Mouse (Mus musculus) heart, postnatal 25 days (tissue): ENCODE data around the gene Cela3b. TPM values are rescaled to one million over a fixed set of nuclear protein-coding genes. Genes with fewer than 3 reads are reported as not detected.

ENCODE experiments used
- DNase-seq: peaks from one replicate; pipeline ENCODE4 v3.0.0; 2022; ENCODE audit warnings: low spot score
- intact Hi-C: fragments of 180-260 bp; cut with DNase I; formaldehyde crosslinking; loops from one replicate; pipeline ENCODE4 v1.15.1; 2025
- total RNA-seq, 2 experiments: library from RNA; stranded (reverse); gene quantifications; 2 replicates each; pipeline ENCODE4 v1.2.3; 2021

Gene Cela3b
- total RNA-seq, 2 experiments from 2014 or later: not detected

- DNase-seq: peak; percentile 63
- intact Hi-C loops: loop anchor here (2.0 kb wide), 1 partner anchor 34 kb away; no protein-coding TSS in a partner anchor
Measured at GRCm38 (mm10) chr4:137465125-137465787, 34.9 kb upstream of the Cela3b start.

- no peak for DNase-seq
- intact Hi-C loops: loop anchor here (2.0 kb wide), 1 partner anchor 17 kb away; no protein-coding TSS in a partner anchor
Measured at GRCm38 (mm10) chr4:137461981-137462690, 31.8 kb upstream of the Cela3b start.

DNA sequence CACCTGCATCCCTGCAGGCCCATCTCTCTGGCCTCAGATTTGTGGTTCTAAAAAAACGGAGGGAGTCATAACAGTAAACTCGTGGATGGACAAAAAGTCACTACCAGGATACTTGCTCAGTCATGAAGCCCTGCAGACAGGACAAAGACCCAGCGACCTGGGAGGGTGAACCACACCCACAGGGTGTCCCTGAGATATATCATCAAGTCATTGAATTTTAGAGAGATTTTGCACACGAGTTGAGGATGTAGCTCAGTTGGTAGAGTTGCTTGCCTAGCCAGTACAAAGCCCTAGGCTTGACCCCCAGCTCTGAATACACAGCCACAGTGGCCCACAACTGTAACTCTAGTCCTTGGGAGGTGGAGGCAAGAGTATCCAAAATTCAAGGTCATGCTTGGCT is 30.9 kb upstream of the Cela3b start:
- no peak for DNase-seq

GRCm38 (mm10) chr4:137460676-137461075 is 30.3 kb upstream of the Cela3b start:
- intact Hi-C loops: loop anchor here (2.0 kb wide), 1 partner anchor 16 kb away; no protein-coding TSS in a partner anchor
- no peak for DNase-seq

More for the DNA sequence above, 30.9 kb upstream of the Cela3b start:
- intact Hi-C loops: loop anchor here (2.0 kb wide), 1 partner anchor 16 kb away; no protein-coding TSS in a partner anchor

- no peak for DNase-seq
- intact Hi-C loops: loop anchor here (5.0 kb wide), 1 partner anchor 58 kb away; no protein-coding TSS in a partner anchor
Measured at GRCm38 (mm10) chr4:137458861-137459260, 28.5 kb upstream of the Cela3b start.

- DNase-seq: no peak
- intact Hi-C loops: loop anchor here (5.0 kb wide), 1 partner anchor 59 kb away; no protein-coding TSS in a partner anchor
Measured at GRCm38 (mm10) chr4:137458310-137458709, 28.0 kb upstream of the Cela3b start.

DNA sequence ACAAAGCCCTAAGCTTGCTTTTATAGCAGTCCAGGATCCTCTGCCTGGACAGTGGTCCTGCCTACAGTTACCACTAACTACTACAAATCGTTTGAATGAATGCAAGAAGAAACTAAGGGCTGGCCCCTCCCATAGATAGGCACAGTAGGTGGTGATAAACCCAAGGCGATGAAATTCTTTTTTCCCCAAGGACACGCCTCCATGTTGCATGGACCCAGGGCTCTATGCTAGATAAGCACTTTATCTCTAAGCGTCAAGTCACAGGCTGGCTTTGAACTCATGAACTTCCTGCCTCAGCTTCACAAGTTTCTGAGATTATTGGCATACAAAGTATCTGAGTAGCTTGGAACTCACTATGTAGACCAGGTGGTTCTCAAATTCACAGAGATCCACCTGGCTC is 27.0 kb upstream of the Cela3b start:
- intact Hi-C loops: loop anchor here (5.0 kb wide), 1 partner anchor 60 kb away; no protein-coding TSS in a partner anchor
- DNase-seq: no peak

DNA sequence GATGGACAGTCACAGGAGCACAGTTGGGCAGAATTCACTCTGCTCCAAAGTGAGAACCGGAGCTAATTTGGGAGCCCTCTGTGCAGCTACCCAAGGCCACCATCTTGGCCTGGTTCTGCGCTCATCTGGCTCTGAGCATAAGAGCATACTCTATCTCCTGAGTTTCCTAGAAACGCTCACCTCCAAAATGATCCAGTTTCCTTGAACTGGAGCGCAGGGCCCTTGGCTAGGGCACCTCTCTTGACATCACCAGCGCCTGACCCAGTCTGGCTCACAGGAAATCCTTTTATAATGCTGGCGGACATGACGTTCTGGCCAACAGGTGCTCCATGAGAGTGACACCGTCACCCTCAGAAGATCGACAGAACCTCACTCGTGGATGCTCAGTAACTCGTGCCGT is 26.2 kb upstream of the Cela3b start:
- no peak for DNase-seq
- intact Hi-C loops: loop anchor here (5.0 kb wide), 1 partner anchor 61 kb away; no protein-coding TSS in a partner anchor

GRCm38 (mm10) chr4:137454582-137454981 is 24.2 kb upstream of the Cela3b start:
- intact Hi-C loops: no loop called here

GRCm38 (mm10) chr4:137453234-137453767 is 23.0 kb upstream of the Cela3b start, which contains the start of gene 1700013G24Rik:
TSS of gene 1700013G24Rik (plus strand) at chr4:137453284.
- intact Hi-C loops: no loop called here
- no peak for DNase-seq

More at GRCm38 (mm10) chr4:137454582-137454981, 24.2 kb upstream of the Cela3b start:
- DNase-seq: no peak

DNA sequence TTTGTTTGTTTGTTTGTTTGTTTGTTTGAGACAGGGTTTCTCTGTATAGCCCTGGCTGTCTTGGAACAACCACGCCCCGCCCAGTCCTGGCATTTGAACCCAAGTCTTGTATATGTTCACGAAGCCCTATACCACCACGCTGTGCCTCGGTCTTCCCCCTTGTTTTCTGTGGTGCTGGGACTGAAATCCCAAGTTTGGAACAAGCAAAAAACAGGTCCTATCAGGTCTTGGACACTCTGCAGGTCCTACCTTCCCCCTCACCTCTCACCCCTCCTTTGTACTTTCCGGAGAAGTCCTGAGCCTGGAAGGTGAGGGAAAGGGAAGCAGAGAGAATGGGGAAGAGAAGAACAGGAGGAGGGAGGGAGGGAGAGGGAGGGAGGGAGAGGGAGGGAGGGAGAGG is 21.9 kb upstream of the Cela3b start:
- no peak for DNase-seq
- intact Hi-C loops: no loop called here

DNA sequence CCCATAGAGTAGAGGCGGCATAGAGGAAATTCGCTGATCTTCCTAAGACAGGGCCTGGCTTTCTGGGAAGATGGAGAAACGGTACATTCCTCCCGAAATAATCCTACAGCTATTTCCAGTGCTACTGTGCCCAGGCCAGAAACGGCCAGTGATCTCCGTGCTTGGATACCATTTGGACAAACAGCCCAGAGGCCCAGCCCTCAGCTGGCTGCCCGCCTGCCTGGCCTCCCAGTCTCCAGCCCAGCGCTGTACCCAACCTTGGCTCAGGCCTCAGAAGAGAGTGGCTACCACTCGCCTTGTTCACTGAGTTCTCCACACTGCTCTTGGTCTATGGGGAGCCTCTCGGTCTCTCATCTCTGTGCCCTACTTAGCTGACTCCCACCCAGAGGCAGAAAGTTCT is 19.4 kb upstream of the Cela3b start:
- DNase-seq: peak; percentile 27
- intact Hi-C loops: loop anchor here (2.0 to 5.0 kb wide), 2 partner anchors 19 to 53 kb away; partner anchors contain the start of gene Hspg2

GRCm38 (mm10) chr4:137449132-137449531 is 18.8 kb upstream of the Cela3b start:
- intact Hi-C loops: loop anchor here (2.0 to 5.0 kb wide), 2 partner anchors 20 to 53 kb away; partner anchors contain the start of gene Hspg2
- DNase-seq: no peak

DNA sequence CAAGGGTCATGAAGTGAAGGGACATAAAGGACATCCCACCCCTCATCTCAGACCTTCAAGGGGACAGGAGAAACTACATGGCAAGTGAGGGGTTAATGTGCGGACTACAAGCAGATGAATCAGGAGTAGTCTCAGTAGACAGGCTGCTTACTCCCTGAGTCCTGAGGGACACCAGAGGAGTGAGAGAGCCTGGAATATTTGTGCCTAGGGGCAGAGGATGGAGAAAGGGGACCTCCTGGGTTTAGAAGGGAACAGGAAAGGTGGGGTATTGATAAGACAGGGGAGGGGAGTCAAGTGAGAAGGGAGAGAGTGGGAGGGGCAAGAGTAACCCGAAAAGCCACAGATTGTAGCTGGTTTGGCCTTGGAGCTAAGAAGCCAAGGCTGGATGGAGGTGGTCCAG is 18.3 kb upstream of the Cela3b start:
- intact Hi-C loops: loop anchor here (2.0 to 5.0 kb wide), 2 partner anchors 20 to 54 kb away; partner anchors contain the start of gene Hspg2
- DNase-seq: no peak

- intact Hi-C loops: loop anchor here (2.0 to 5.0 kb wide), 2 partner anchors 21 to 54 kb away; partner anchors contain the start of gene Hspg2
- DNase-seq: no peak
Measured at GRCm38 (mm10) chr4:137448197-137448596, 17.9 kb upstream of the Cela3b start.

GRCm38 (mm10) chr4:137447363-137448196 is 17.2 kb upstream of the Cela3b start:
- peak; percentile 42 for DNase-seq
- intact Hi-C loops: loop anchor here (2.0 to 5.0 kb wide), 2 partner anchors 21 to 55 kb away; partner anchors contain the start of gene Hspg2

- intact Hi-C loops: loop anchor here (2.0 to 5.0 kb wide), 2 partner anchors 15 to 56 kb away; no protein-coding TSS in a partner anchor
Measured at GRCm38 (mm10) chr4:137445881-137446280, 15.5 kb upstream of the Cela3b start.

DNA sequence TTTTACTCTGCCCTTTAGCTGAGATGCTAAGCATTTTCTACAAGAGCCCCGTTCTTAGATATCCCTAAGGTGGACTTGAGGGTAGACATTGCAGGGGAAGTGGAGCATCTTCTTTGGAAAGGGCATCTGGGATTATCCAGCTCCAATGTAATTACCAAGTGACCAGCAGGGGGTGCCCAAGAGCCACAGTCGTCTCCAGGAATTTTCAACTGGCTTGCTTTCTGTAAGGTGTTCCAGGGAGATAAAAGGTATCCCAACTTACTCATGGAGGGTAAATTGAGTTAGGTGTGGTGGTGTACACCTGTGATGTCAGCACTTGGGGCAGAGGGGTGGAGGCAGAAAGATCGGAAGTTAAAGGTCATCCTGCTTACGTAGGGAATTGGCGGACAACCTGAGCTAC is 13.3 kb upstream of the Cela3b start:
- intact Hi-C loops: loop anchor here (2.0 to 5.0 kb wide), 3 partner anchors 17 to 94 kb away; no protein-coding TSS in a partner anchor
- DNase-seq: peak; percentile 33

More at GRCm38 (mm10) chr4:137445881-137446280, 15.5 kb upstream of the Cela3b start:
- DNase-seq: no peak

- intact Hi-C loops: loop anchor here (5.0 kb wide), 1 partner anchor 96 kb away; no protein-coding TSS in a partner anchor
- no peak for DNase-seq
Measured at GRCm38 (mm10) chr4:137441332-137441731, 11.0 kb upstream of the Cela3b start.
